Mouse (Mus musculus) liver, embryonic 16.5 days (tissue): Measurements from ENCODE around the gene Dennd1b. TPM values are rescaled to one million over a fixed set of nuclear protein-coding genes. Genes with fewer than 3 reads are reported as not detected.
A peak's percentile ranks its signal among the peaks of the same experiment; 100 is the strongest.

Experiments
- ATAC-seq: fragments of 200-750 bp; cut with Nextera tagmentation; 2 replicates; pipeline ENCODE4 v1.8.0; 2017; ENCODE audit warnings: low read depth, mild to moderate bottlenecking, moderate number of reproducible peaks, moderate library complexity
- H3K27ac ChIP-seq: fragments of 300-500 bp; sonication (generic); 2 replicates; pipeline ENCODE4 v1.5.1; 2014; ENCODE audit warnings: mild to moderate bottlenecking, low read length
- H3K27me3 ChIP-seq: fragments of 300-500 bp; sonication (generic); 2 replicates; pipeline ENCODE4 v1.6.1; 2014; ENCODE audit warnings: low read depth, low read length, mixed read lengths; ENCODE audit not compliant: control insufficient read depth, insufficient read depth
- H3K36me3 ChIP-seq: fragments of 300-500 bp; sonication (generic); 2 replicates; pipeline ENCODE4 v1.6.1; 2014; ENCODE audit warnings: mild to moderate bottlenecking; ENCODE audit not compliant: control insufficient read depth, insufficient read depth
- H3K4me1 ChIP-seq: fragments of 300-500 bp; sonication (generic); 2 replicates; pipeline ENCODE4 v1.6.1; 2014; ENCODE audit warnings: low read depth, low read length, mixed read lengths; ENCODE audit not compliant: control insufficient read depth
- H3K4me2 ChIP-seq: fragments of 300-500 bp; sonication (generic); 2 replicates; pipeline ENCODE4 v1.6.1; 2014; ENCODE audit warnings: low read depth, low read length, mixed read lengths
- H3K4me3 ChIP-seq: fragments of 300-500 bp; sonication (generic); 2 replicates; pipeline ENCODE4 v1.5.1; 2014; ENCODE audit warnings: low read depth, mild to moderate bottlenecking, low read length
- H3K9ac ChIP-seq: fragments of 300-500 bp; sonication (generic); 2 replicates; pipeline ENCODE4 v1.6.1; 2014; ENCODE audit warnings: low read depth, low read length
- H3K9me3 ChIP-seq: fragments of 300-500 bp; sonication (generic); replicated peaks from 2 replicates; pipeline ENCODE4 v1.6.1; 2016; ENCODE audit warnings: low read length; ENCODE audit not compliant: control insufficient read depth
- WGBS: fragments of 180-500 bp; shearing (Covaris S2); extraction: QIAGEN DNeasy Blood & Tissue Kit; methylation state at CpG from one replicate; pipeline ENCODE4 v1.1.7; 2014; ENCODE audit not compliant: insufficient replicate concordance; 5-methylcytosine and 5-hydroxymethylcytosine counted together
- polyA plus RNA-seq: library from polyadenylated mRNA; unstranded; fragments of >200 nt; fragmentation: Nextera tagmentation; extraction: Ambion mirVana; gene quantifications from 2 replicates; pipeline ENCODE4 v1.2.1, GENCODE M21; 2015

Dennd1b gene
- polyA plus RNA-seq, 1 experiment from 2014 or later, result 1.8 TPM

DNA sequence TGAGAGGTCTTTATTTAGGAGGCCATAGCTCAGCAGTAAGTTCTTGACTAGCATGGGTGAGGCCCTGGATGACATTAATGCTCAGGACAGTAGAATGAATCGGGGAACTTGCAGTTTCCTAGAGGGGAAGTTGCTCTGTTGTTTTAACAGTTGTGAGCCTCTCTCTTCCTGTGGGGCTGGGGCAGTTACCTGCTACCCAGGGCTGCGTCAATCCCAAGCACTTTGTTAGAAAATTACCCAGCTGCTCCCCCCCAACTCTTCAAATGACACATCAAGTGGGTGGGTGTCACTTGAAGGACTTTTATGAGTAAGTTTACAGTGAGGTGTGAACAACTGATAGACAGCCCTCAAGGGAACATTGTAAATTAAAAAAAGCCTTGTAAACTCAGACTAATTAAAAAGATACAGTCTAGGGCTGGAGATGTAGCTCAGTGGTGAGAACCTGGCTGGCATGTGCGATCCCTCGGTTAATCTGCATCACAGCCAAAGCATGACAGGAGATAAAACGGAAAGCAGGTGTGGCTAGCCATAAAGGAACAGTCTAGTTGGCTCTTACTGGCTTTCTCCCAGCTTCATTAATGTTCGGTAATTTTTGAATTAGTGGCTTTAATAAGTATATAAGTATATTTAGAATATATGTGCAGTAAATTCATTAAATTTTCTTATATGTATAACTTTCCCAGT, 10.4 kb downstream of the Dennd1b start:
- ATAC-seq, result no peak
- no peak overlapping the region for H3K9ac ChIP-seq
- no peak overlapping the region for H3K4me2 ChIP-seq
- H3K27ac ChIP-seq, result no peak overlapping the region
- H3K36me3 ChIP-seq, result no peaks in the 10 kb centered on the region
- H3K27me3 ChIP-seq, result no peaks in the 10 kb centered on the region
- WGBS, result 42% methylated on average over 6 of the region's 6 CpGs
- no peaks in the 10 kb centered on the region; the same call in none of the 2 replicates for H3K4me1 ChIP-seq
- H3K9me3 ChIP-seq, result no peaks in the 10 kb centered on the region
- no peak overlapping the region for H3K4me3 ChIP-seq

DNA sequence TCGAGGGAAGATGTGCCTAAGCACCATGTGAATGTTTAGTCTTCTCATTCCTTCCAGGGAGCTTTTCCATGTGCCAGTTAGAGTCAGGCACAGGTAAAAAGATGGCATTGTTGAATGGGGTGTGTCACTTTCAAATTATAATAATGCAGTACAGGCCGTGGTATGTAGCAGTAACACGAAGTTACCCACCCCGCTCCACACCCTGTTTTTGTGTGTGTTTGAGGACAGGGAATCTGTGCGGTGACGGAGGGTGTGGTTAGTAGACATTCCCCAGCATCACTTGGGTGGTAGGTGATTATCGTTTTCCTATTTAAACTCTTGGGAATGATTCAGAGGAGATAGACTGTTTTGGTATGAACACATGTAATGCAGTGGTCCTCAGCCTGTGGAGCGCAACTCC, 11.6 kb downstream of the Dennd1b start:
- Histone ChIP-seq H3K27me3 (no peaks in the 10 kb centered on the region), H3K36me3 (no peaks in the 10 kb centered on the region), H3K9me3 (no peaks in the 10 kb centered on the region), H3K9ac (no peak overlapping the region), H3K4me2 (no peak overlapping the region), H3K4me1 (no peaks in the 10 kb centered on the region; the same call in none of the 2 replicates), H3K4me3 (no peak overlapping the region), H3K27ac (no peak overlapping the region)
- ATAC-seq, result no peak
- 69% methylated on average over 8 of the region's 8 CpGs for WGBS

DNA sequence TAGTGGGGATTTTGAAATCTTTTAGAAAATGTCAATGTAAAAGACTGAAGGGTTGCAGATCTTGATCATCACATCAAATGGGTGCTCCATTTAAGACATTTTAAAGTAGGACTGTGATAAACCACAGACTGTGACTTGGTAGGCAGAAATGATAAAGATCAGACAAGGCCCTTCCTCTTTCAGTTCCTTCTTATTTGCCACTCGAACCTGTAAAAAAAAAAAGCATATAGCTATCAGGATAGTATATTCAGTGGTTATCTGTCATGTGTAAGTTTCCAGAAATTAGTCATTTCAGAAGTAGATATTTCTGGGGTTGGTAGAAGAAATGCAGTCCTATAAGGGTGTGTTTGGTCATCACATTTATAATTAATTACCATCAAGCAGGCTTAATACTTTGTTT, 12.7 kb downstream of the Dennd1b start:
- no peaks in the 10 kb centered on the region for H3K9me3 ChIP-seq
- no peak overlapping the region for H3K9ac ChIP-seq
- no peaks in the 10 kb centered on the region for H3K36me3 ChIP-seq
- no peak overlapping the region for H3K4me2 ChIP-seq
- H3K4me1 ChIP-seq, result no peaks in the 10 kb centered on the region; the same call in none of the 2 replicates
- no peak overlapping the region for H3K4me3 ChIP-seq
- 10% methylated on average over 1 of the region's 1 CpGs for WGBS
- no peak overlapping the region for H3K27ac ChIP-seq
- no peak for ATAC-seq
- no peaks in the 10 kb centered on the region for H3K27me3 ChIP-seq

DNA sequence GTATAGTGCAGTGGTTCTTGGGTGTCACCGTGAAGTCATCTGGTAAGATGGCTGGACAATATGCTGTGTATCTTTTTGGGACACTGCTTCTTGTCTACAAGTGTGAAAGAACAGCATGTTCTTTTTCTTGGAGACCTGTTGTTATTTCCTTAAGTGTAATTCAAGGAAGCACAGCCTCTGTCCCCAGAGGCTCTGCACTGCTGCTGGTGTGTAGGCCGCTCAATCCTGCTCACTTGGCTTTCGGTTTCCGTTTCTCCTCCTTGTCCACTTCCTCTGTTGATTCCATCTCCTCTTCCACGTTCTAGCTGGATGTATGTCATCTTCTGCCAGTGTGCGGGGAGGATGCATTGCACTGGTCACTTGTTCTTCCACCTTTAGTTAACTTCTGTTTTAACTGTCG, 19.0 kb downstream of the Dennd1b start:
- H3K9me3 ChIP-seq, result no peaks in the 10 kb centered on the region
- 48% methylated on average over 7 of the region's 7 CpGs for WGBS
- no peaks in the 10 kb centered on the region for H3K36me3 ChIP-seq
- no peak overlapping the region for H3K27ac ChIP-seq
- no peaks in the 10 kb centered on the region for H3K27me3 ChIP-seq
- no peak for ATAC-seq
- no peaks in the 10 kb centered on the region; the same call in 1 of the 2 replicates for H3K4me1 ChIP-seq
- H3K4me2 ChIP-seq, result no peak overlapping the region
- no peak overlapping the region for H3K4me3 ChIP-seq
- no peak overlapping the region for H3K9ac ChIP-seq

DNA sequence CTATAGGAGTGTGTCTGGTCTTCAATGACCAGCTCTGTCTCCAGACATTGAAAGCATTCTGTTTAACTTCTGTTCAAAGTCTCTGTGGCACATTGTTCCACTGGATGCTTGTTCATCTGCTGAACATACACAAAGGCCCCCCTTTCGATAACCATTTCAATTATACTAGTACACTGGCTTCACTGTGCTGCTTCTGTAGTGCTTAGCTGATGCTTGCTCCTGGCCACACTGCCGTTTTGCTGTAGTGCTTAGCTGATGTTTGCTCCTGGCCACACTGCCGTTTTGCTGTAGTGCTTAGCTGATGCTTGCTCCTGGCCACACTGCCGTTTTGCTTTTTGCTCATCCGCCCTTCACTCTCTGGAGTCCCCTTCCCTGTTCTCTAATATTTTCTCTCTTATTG, 19.4 kb downstream of the Dennd1b start:
- Histone ChIP-seq H3K27me3 (no peaks in the 10 kb centered on the region), H3K4me1 (no peaks in the 10 kb centered on the region; the same call in 1 of the 2 replicates), H3K9me3 (no peaks in the 10 kb centered on the region), H3K4me2 (no peak overlapping the region), H3K27ac (no peak overlapping the region), H3K36me3 (no peaks in the 10 kb centered on the region), H3K4me3 (no peak overlapping the region), H3K9ac (no peak overlapping the region)
- WGBS, result 61% methylated on average over 5 of the region's 5 CpGs
- ATAC-seq, result no peak

DNA sequence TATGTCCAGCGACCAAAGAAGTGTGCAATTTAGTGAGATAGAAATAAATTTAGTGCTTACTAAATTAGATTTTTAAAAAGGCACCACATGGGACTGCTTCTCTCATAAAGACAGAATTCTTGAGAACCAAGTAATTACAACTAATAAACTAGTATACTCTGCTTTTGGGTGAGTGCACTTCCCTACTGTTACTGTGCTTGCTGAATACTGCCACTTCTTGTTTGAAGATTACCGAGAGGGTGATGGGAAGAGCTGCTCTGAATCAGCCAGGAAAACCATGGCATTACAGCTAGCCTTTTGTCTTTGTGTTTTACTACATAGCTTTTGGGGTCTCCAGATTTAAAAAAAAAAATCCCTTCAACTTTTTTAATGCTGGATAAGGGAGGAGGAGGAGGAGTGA, 19.8 kb downstream of the Dennd1b start:
- Histone ChIP-seq H3K27ac (no peak overlapping the region), H3K27me3 (no peaks in the 10 kb centered on the region), H3K9me3 (no peaks in the 10 kb centered on the region), H3K36me3 (no peaks in the 10 kb centered on the region), H3K4me3 (no peak overlapping the region), H3K9ac (no peak overlapping the region), H3K4me1 (no peaks in the 10 kb centered on the region; the same call in 1 of the 2 replicates), H3K4me2 (no peak overlapping the region)
- WGBS, result 58% methylated on average over 2 of the region's 2 CpGs
- ATAC-seq, result no peak

DNA sequence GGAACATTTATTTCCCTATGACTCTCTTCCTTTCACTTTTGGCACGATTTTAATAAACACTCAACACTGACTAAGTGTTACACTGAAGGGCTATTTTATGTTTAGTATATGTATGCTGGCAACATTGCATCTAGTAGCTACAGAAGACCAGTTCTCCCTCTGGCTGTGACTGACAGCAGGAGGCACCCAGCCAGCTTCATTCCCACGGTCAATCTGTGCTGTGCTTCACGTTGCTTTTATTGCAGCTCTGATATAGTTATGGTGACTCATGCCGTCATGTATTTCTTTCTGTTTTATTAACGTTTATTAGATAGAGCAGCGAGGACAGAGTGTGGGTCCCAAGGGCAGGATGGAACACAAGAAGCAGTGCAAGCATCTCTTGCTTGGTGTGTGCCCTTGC, 20.2 kb downstream of the Dennd1b start:
- Histone ChIP-seq H3K9me3 (no peaks in the 10 kb centered on the region), H3K4me3 (no peak overlapping the region), H3K4me2 (no peak overlapping the region), H3K9ac (no peak overlapping the region), H3K4me1 (no peaks in the 10 kb centered on the region; the same call in 1 of the 2 replicates), H3K27ac (no peak overlapping the region), H3K27me3 (no peaks in the 10 kb centered on the region), H3K36me3 (no peaks in the 10 kb centered on the region)
- WGBS, result 65% methylated on average over 6 of the region's 6 CpGs
- ATAC-seq, result no peak

DNA sequence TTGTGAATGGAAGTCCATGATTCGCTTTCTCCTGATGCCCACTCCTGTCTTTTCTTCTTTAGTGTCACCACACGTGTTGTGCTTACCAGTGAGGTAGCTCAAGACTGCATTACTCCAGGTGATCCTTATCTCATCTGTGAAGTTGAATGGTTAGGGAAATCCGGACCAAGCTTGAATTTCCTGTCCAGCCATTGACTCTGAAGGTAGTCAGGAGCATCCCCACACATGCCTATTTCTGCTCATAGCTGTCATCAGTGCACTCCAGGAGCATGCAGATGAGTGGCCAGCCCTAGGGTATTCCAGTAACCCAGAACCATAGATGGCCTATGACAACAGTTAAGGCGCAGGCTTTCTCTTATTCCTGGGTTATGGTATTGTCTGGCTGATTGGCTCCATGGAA, 20.9 kb downstream of the Dennd1b start:
- no peak overlapping the region for H3K4me2 ChIP-seq
- WGBS, result 73% methylated on average over 4 of the region's 4 CpGs
- H3K27me3 ChIP-seq, result no peaks in the 10 kb centered on the region

DNA sequence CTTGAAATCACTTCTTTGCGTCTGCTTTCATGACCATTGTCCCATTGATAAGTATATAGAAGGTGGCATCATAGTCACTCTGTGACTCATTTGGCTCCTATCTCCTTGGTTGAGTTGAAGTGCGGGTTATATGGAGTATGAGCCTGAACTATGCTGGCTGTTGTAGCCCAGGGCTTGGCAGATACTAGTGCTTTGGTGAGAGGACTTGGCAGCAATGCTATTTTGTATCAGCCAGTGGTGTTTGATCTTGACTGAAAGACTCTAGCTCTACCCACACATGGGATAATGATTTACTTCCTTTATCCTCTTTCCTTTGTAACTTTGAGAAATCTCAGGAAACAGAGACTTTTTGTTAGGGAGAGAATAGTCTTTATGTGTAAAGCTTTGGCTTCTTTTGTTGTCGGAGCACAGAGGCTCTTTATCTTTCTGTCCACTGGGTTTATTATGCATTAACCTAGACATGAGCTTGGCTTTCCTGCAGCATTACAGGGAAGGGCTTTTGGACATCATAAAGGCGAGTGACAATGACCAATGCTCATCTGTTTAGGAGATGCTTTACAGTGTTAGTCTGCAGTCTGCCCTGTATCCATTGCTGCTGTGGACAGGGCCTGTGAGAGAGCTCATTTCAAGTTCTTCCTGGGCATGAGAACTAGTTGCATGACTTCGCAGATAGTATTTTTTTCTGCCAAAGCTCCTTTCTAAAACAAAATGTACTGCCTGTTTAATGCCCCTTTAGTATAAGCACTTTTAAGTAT, 29.3 kb downstream of the Dennd1b start:
- ATAC-seq, result peak; percentile 39; the same call in 1 of the 2 replicates

More for the DNA sequence above, 20.9 kb downstream of the Dennd1b start:
- Histone ChIP-seq H3K9ac (no peak overlapping the region), H3K4me3 (no peak overlapping the region), H3K36me3 (no peaks in the 10 kb centered on the region), H3K4me1 (no peaks in the 10 kb centered on the region; the same call in 1 of the 2 replicates), H3K9me3 (no peaks in the 10 kb centered on the region), H3K27ac (no peak overlapping the region)
- ATAC-seq, result no peak

More for the DNA sequence above, 29.3 kb downstream of the Dennd1b start:
- Histone ChIP-seq H3K9me3 (no peaks in the 10 kb centered on the region), H3K4me2 (no peak overlapping the region), H3K27ac (no peak overlapping the region), H3K4me1 (no peaks in the 10 kb centered on the region), H3K27me3 (no peaks in the 10 kb centered on the region), H3K4me3 (no peak overlapping the region), H3K9ac (no peak overlapping the region), H3K36me3 (no peaks in the 10 kb centered on the region)
- whole genome bisulfite sequencing, result 69% methylated on average over 5 of the region's 5 CpGs
